Mouse (Mus musculus) stomach, postnatal 0 days (tissue): ENCODE measurements around the gene Cacna2d4. TPM values are rescaled to one million over a fixed set of nuclear protein-coding genes. Genes with fewer than 3 reads are reported as not detected.

Source experiments
- ATAC-seq: fragments of 200-750 bp; cut with Nextera tagmentation; 2 replicates; pipeline ENCODE4 v1.8.0; 2017; ENCODE audit not compliant: low FRiP score, low TSS enrichment
- DNase-seq: peaks from one replicate; pipeline ENCODE4 v3.0.0-alpha.2; 2016; ENCODE audit warnings: low spot score
- H3K27ac ChIP-seq: fragments of 300-500 bp; sonication (generic); replicated peaks from 2 replicates; pipeline ENCODE4 v1.5.1; 2014; ENCODE audit warnings: mild to moderate bottlenecking, control low read depth
- H3K27me3 ChIP-seq: fragments of 300-500 bp; sonication (generic); 2 replicates; pipeline ENCODE4 v1.6.1; 2014; ENCODE audit warnings: low read length; ENCODE audit not compliant: control insufficient read depth, insufficient read depth
- H3K36me3 ChIP-seq: fragments of 300-500 bp; sonication (generic); 2 replicates; pipeline ENCODE4 v1.6.1; 2014; ENCODE audit warnings: low read length, mixed read lengths; ENCODE audit not compliant: control insufficient read depth, insufficient read depth
- H3K4me1 ChIP-seq: fragments of 300-500 bp; sonication (generic); replicated peaks from 2 replicates; pipeline ENCODE4 v1.6.1; 2014; ENCODE audit warnings: antibody characterized with exemption; ENCODE audit not compliant: control insufficient read depth, insufficient read depth
- H3K4me2 ChIP-seq: fragments of 300-500 bp; sonication (generic); replicated peaks from 2 replicates; pipeline ENCODE4 v1.6.1; 2014; ENCODE audit warnings: low read depth, mild to moderate bottlenecking, control low read depth, moderate library complexity
- H3K4me3 ChIP-seq: fragments of 300-500 bp; sonication (generic); 2 replicates; pipeline ENCODE4 v1.5.1; 2014; ENCODE audit warnings: low read depth, low read length, control low read depth
- H3K9ac ChIP-seq: fragments of 300-500 bp; sonication (generic); 2 replicates; pipeline ENCODE4 v1.6.1; 2014; ENCODE audit warnings: mild to moderate bottlenecking, low read length, control low read depth, mixed read lengths
- H3K9me3 ChIP-seq: fragments of 300-500 bp; sonication (generic); 2 replicates; pipeline ENCODE4 v1.6.1; 2016; ENCODE audit warnings: low read length; ENCODE audit not compliant: control insufficient read depth
- CTCF ChIP-seq: IDR thresholded peaks from 2 replicates; pipeline ENCODE4 v1.5.1; 2016; ENCODE audit warnings: antibody characterized with exemption, low read depth, mild to moderate bottlenecking, moderate library complexity
- EP300 ChIP-seq: optimal IDR thresholded peaks from 2 replicates; pipeline ENCODE3; 2016; ENCODE audit warnings: antibody characterized with exemption
- WGBS: fragments of 180-500 bp; shearing (Covaris S2); extraction: QIAGEN DNeasy Blood & Tissue Kit; methylation state at CpG from one replicate; pipeline ENCODE4 v1.1.7; 2014; 5-methylcytosine and 5-hydroxymethylcytosine counted together
- polyA plus RNA-seq: library from polyadenylated mRNA; unstranded; fragments of >200 nt; fragmentation: Nextera tagmentation; extraction: Ambion mirVana; gene quantifications from 2 replicates; pipeline ENCODE4 v1.2.1, GENCODE M21; 2015

Cacna2d4 gene
- polyA plus RNA-seq, 1 experiment from 2014 or later = 0.13 TPM

GRCm38 (mm10) chr6:119318732-119319131 lies 82.4 kb downstream of the Cacna2d4 start:
- Histone ChIP-seq H3K4me2 (no peak overlapping the region), H3K9ac (no peak overlapping the region), H3K27ac (no peak overlapping the region), H3K4me3 (no peak overlapping the region), H3K36me3 (no peaks in the 10 kb centered on the region), H3K27me3 (no peaks in the 10 kb centered on the region), H3K4me1 (no peaks in the 10 kb centered on the region), H3K9me3 (no peaks in the 10 kb centered on the region)
- TF ChIP-seq CTCF (no peak), EP300 (no peak)
- DNase-seq (no peak), ATAC-seq (no peak)
- WGBS = 85% methylated on average over 9 of the region's 9 CpGs

DNA sequence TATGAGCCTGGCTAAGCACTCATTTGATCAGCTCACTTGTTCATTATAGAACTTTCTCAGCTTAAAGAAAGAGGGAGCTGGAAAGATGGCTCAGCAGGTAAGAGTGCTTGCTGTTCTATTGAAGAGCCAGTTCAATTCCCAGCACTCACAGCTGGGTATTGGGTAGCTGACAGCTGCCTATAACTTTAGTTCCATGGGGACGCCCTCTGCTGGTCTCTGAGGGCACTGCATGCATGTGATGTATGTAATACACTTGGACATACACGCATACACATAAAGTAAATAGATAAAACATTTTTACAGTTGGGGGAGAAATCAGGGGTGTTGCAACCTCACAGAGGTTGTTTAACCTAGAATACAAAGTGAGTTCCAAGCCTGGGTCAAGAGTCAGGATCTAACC lies 83.0 kb downstream of the Cacna2d4 start:
- no peak for ATAC-seq
- whole genome bisulfite sequencing = 75% methylated on average over 2 of the region's 2 CpGs
- TF ChIP-seq CTCF (peak; percentile 33), EP300 (no peak)
- Histone ChIP-seq H3K4me3 (no peak overlapping the region), H3K9me3 (no peaks in the 10 kb centered on the region), H3K27ac (no peak overlapping the region), H3K9ac (no peak overlapping the region), H3K36me3 (no peaks in the 10 kb centered on the region), H3K4me1 (no peaks in the 10 kb centered on the region), H3K27me3 (no peaks in the 10 kb centered on the region), H3K4me2 (no peak overlapping the region)
- DNase-seq = no peak

DNA sequence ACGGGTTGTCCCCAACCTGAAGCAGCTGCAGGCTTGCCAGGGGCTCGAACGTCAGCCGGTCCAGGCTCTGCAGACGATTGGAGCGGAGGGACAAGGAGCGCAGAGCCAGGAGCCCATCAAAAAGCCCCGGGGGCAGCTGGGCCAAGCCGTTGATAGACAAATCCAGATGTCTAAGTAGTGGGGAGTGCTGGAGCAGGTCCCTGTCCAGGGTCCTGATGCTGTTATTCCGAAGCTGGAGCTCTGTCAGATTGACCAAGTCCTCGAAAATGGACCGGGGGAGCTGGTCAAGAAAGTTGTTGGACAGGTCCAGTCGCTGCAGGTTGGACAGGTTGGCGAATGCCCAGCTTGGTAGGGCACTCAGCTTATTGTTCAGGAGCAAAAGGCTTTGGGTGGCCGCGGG lies 84.2 kb downstream of the Cacna2d4 start:
- Histone ChIP-seq H3K9ac (no peak overlapping the region), H3K27me3 (no peaks in the 10 kb centered on the region), H3K36me3 (no peaks in the 10 kb centered on the region), H3K4me2 (no peak overlapping the region), H3K9me3 (no peaks in the 10 kb centered on the region), H3K27ac (no peak overlapping the region), H3K4me3 (no peak overlapping the region), H3K4me1 (no peaks in the 10 kb centered on the region)
- WGBS = 29% methylated on average over 16 of the region's 16 CpGs
- DNase-seq (peak; percentile 61), ATAC-seq (no peak)
- no peak for TF ChIP-seq CTCF
- TF ChIP-seq EP300 = no peak

- Histone ChIP-seq H3K4me3 (no peak overlapping the region), H3K36me3 (no peaks in the 10 kb centered on the region), H3K4me2 (no peak overlapping the region), H3K9ac (no peak overlapping the region), H3K27ac (no peak overlapping the region), H3K27me3 (no peaks in the 10 kb centered on the region), H3K9me3 (no peaks in the 10 kb centered on the region), H3K4me1 (no peaks in the 10 kb centered on the region)
- WGBS = 64% methylated on average over 7 of the region's 7 CpGs
- DNase-seq = no peak
- TF ChIP-seq CTCF (no peak), EP300 (no peak)
- no peak for ATAC-seq
These were observed 85.4 kb downstream of the Cacna2d4 start for GRCm38 (mm10) chr6:119321752-119322151.

DNA sequence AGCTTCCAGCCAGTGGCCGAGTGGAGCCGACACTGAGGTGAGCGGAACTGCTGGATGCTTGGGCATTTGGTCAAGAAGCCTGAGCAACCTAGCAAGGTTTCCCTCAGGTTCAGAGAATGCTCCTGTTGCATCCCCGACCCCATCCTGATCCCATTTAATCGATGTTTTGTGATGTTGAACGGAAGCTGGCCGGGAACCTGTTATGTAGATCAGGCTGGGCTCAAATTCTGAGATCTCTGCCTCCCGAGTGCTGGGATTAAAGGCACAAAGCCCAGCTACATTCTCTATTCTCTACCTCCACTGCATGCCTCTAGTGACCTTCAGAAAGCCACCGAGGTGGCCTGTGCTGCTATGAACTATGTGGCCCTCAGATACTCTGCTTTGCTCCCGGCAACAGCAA lies 88.5 kb downstream of the Cacna2d4 start:
- no peak overlapping the region for H3K27ac ChIP-seq
- H3K27me3 ChIP-seq = no peaks in the 10 kb centered on the region
- no peak for ATAC-seq
- 59% methylated on average over 10 of the region's 10 CpGs for WGBS
- H3K9me3 ChIP-seq = no peaks in the 10 kb centered on the region
- no peak for DNase-seq
- H3K36me3 ChIP-seq = no peaks in the 10 kb centered on the region
- TF ChIP-seq EP300 = no peak
- no peak for TF ChIP-seq CTCF
- no peak overlapping the region for H3K4me3 ChIP-seq
- H3K4me1 ChIP-seq = 0 out of 2 replicates have a peak, but pooled peaks cover 2% of the 10 kb centered on the region
- H3K4me2 ChIP-seq = no peak overlapping the region
- H3K9ac ChIP-seq = no peak overlapping the region

DNA sequence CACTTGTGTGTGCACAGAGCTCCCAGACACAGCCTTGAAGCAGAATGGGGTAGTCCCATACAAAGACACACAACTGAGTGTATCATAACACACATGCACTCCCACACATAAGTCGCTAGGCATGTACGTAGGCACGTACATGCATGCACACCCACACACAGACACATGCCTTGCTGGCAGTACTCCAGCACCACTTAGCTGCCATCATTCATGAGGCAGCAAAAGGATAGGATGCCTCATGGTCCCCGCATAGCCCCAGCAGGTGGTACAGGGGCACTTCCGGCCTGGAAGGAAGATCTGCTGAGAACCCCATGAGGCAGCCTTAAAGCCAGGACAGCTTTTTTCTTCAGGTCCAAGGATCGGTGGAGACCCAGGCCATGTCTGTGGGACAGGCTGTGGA lies 89.7 kb downstream of the Cacna2d4 start:
- H3K4me2 ChIP-seq = no peak overlapping the region
- ATAC-seq = no peak
- H3K9me3 ChIP-seq = no peaks in the 10 kb centered on the region
- peaks cover 2% of the 10 kb centered on the region; the same call in 1 of the 2 replicates for H3K27me3 ChIP-seq
- WGBS = 68% methylated on average over 6 of the region's 6 CpGs
- TF ChIP-seq CTCF (no peak), EP300 (no peak)
- no peak overlapping the region for H3K4me3 ChIP-seq
- 0 out of 2 replicates have a peak, but pooled peaks cover 2% of the 10 kb centered on the region for H3K4me1 ChIP-seq
- H3K27ac ChIP-seq = no peak overlapping the region
- no peak overlapping the region for H3K9ac ChIP-seq
- no peaks in the 10 kb centered on the region for H3K36me3 ChIP-seq
- no peak for DNase-seq
